Mouse (Mus musculus): ENCODE results near the gene Ctnnbl1.

Ctnnbl1 gene

GRCm38 (mm10) chr2:157877967-157878366 lies 140.8 kb downstream of the Ctnnbl1 start:
- no peak for DNase-seq

- DNase-seq: no peak
Measured at GRCm38 (mm10) chr2:157881939-157882338, 144.7 kb downstream of the Ctnnbl1 start.

DNA sequence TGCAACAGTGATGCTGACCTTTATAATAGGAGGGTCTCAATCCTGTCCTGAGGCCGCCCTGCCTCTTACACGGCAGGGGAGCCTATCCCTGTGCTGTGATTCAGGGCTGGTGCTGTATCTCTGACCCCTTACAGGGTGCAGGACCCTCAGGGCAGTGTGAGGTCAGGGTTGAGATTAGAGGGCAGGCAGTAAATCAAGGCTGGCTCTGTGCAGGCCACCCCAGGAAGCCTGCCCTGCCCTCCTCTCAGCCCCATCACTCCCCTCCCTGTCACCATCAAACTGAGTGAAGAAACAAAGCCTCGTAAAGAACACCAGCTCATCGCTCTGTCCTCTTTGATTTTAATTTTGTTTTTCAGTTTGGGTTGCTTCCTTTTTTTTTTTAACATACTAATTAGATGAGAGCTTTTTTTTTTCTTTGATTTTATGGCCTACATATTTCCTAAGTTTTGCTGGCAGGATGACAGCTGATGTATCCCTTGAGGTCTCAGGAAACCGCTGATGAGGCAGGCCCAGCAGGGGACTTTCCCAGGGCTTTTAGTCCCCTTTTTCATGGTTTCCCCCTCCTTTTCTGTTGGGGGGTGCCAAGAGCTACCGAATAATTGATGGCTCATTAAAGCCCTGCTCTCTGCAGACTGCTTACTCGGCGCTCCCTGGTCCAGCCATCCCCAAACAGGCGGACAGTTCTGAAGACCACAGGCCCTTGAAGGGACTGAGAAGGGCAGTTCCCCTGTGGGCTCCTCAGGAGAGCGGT lies 150.2 kb downstream of the Ctnnbl1 start:
- DNase-seq: no peak

DNA sequence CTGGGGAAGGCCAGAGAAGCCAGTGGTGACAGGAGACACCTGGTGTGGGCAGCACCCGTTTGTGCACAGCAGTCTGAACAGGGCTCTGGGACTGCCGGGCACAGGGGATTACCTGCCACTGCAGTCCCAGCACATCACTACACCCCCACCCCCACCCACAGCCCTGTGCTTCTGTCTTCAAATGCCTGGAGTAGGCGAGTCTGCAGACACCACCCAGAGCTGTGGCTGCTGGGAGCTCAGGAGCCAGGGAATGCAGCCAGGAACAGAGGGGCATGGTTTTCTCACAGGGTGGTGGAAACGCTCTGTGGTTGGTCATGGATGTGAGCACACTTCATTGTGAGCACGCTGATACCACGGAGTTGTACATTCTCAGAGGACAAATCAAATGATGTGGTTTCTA lies 154.0 kb downstream of the Ctnnbl1 start:
- no peak for DNase-seq

GRCm38 (mm10) chr2:157897131-157897530 lies 159.9 kb downstream of the Ctnnbl1 start:
- DNase-seq: no peak

GRCm38 (mm10) chr2:157913204-157913636 lies 176.0 kb downstream of the Ctnnbl1 start:
- peak in 1 of 2 experiments; percentile 58 for DNase-seq

DNA sequence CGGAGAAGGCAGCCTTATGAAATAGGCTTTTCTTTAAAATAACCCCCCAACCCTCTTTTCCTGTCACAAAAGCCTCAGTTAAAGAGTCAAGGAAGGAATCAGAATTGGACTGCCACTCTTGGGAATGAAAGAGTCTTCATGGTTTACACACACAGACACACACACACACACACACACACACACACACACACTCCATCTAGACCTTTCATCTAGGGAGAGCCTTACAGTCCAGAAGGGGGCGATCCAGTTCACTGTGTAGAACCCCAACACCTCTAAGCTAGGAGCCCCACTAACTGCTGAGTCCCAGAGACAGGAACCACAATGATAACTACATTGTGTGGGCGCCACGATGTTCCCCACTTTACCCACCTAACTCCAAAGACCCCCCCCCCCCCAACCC lies 176.5 kb downstream of the Ctnnbl1 start:
- DNase-seq: peak; percentile 41 to 71

GRCm38 (mm10) chr2:157914105-157914764 lies 177.0 kb downstream of the Ctnnbl1 start, which contains the start of gene Vstm2l:
Gene Vstm2l (plus strand): TSS chr2:157914653.
- DNase-seq: peak; percentile 66 to 76

DNA sequence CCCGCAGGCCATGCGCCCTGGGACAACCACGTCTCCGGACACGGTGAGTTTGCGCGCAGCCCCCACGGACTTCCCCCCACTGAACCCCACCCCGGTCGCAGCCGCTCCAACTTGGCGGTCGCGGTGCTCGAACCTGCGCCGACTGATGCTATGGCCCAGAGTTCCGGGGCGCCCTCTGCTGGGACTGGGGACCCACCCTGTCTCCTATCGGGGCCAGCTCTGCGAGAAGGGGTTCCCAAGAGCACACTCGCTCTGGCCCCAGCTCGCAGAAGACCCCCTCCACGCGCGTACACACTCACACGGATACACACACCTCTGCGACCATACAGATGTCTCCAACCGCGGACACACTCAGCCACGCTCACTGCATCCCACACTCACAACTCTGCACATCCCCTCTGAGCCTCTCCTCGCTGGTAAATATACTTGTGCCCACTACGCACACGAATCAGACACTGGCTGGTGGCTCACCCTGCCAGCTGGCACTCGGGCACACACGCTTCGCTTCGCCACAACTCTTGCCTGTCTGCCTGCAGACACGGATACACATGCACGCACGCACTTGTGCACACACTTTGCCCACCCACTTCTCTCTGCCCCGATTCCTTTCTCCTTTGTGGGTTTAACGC lies 177.8 kb downstream of the Ctnnbl1 start:
- peak in 1 of 2 experiments; percentile 49 for DNase-seq

DNA sequence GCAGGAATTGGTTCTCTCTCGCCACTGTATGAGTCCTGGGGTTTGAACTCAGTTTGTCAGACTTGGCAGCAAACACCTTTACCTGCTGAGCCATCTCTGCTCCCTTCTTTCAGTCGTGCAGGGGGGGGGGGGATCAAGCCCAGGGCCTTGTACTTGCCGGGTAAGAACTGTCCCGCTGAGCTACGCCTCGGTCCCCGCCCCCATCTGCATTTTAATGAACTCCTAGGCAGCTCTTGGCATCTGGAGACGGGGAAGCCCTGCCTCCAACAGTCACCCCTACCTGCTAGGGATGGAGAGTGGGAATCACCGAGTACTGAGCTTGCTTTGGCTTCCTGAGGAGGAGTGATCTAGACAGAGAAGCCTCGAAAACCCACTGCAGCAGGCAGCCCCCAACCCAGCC lies 181.3 kb downstream of the Ctnnbl1 start:
- DNase-seq: no peak

GRCm38 (mm10) chr2:157921551-157921950 lies 184.3 kb downstream of the Ctnnbl1 start:
- DNase-seq: peak; percentile 48 to 71

DNA sequence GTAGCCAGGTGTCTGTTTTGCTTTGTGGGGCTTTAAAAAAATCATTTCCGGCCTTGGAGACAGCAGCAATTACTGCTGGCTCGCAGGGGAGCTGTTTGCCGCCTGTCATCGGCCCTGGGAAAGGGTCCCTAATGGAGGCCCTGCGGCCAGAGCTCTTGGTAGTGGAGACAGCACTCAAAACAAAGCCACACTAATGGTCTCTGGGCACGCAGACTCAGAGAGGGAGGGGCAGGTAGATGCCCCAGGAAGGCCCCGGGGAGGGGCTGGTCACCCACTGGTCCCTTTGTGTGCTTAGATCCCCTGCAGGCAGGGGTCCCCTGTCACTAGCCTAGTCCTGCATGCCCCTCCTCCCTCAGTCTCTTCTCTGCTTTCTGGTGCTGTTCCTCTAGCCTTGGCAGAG lies 186.2 kb downstream of the Ctnnbl1 start:
- no peak for DNase-seq

- peak in 1 of 2 experiments; percentile 30 for DNase-seq
Measured at GRCm38 (mm10) chr2:157924504-157924903, 187.3 kb downstream of the Ctnnbl1 start.

GRCm38 (mm10) chr2:157926502-157926901 lies 189.3 kb downstream of the Ctnnbl1 start:
- no peak for DNase-seq

DNA sequence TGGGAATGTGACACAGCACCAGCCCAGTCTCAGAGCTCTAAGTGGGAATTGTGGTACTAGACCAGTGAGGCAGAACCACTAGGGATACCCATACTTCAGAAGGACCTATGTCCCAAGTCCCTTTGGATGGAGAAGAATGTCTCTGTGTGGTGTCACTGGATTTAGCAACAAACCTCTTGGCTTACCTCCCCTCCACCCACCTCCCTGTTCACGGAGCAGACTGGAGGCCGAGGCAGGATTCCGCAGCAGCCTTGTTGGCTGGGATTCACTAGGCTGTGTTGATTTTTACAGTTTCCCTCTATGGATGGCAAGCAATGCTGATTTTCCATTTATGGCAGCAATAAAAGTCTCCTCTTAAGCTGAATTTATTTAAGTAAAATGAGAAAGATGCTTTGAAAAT lies 189.7 kb downstream of the Ctnnbl1 start:
- no peak for DNase-seq

DNA sequence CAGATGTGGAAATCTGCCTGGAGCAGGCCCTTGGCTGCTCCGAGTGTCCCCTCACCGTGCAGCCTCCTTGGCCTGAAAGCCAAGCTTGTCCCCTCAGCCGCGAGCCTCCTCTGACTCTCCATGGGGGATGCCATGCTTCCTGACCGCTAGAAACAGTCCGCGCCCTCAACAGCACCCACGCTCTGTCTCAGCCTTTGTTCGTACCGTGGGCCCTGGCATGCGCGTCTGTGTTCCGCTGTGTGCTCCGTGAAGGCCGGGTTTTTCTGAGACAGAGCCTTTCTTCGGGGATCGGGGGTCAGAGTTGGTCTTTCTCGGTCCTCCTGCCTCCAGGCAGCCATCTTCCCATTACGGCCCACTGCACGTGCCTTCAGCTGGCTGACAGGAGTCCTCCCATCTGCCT lies 190.2 kb downstream of the Ctnnbl1 start:
- DNase-seq: no peak

- no peak for DNase-seq
Measured at GRCm38 (mm10) chr2:157927815-157928214, 190.6 kb downstream of the Ctnnbl1 start.

- DNase-seq: no peak
Measured at GRCm38 (mm10) chr2:157932655-157933054, 195.5 kb downstream of the Ctnnbl1 start.

GRCm38 (mm10) chr2:157935444-157936171 lies 198.4 kb downstream of the Ctnnbl1 start:
- no peak for DNase-seq

GRCm38 (mm10) chr2:157936676-157937075 lies 199.5 kb downstream of the Ctnnbl1 start:
- DNase-seq: no peak

GRCm38 (mm10) chr2:157940586-157941185 lies 203.5 kb downstream of the Ctnnbl1 start:
- peak; percentile 25 to 27 for DNase-seq
